Comparison of ENCODE assay signal across 26 mouse cellular contexts in genomic region chr7:99477235-99477634, GRCm38 (mm10). TPM values are rescaled to one million over a fixed set of nuclear protein-coding genes. Genes with fewer than 3 reads are reported as not detected.
A peak's percentile ranks its signal among the peaks of the same experiment; 100 is the strongest.
DNase-seq lines count a peak whose midpoint lies in the region; ATAC-seq and TF ChIP-seq lines count a peak whose summit lies in the region.
"Had no signal": no experiment of that assay in that cellular context is flagged by ENCODE, and none has a peak within 500 bp of the region (broad histone marks: within the 10 kb centered on the region; RNA-seq: fewer than 3 reads in every experiment).

No protein-coding gene starts in this region.

- DNase-seq in midbrain, postnatal 0 days (ENCODE audit: low spot score): no peak
- no peak for DNase-seq in midbrain, embryonic 14.5 days
- DNase-seq in R1 (ENCODE audit: low read depth, low spot score): peak; percentile 53
- no peak for DNase-seq in adrenal gland, postnatal 4 days (ENCODE audit: low spot score in 2 of 2)
- DNase-seq: adrenal gland, postnatal 10 days; cerebellum, adult 8-10 months; gastrocnemius, postnatal 10 days; kidney, adult 9 months; layer of hippocampus, adult 9-11 months; lung, postnatal 4 days; thymus, postnatal 25 days had no signal

- H3K27ac ChIP-seq in intestine, postnatal 0 days (ENCODE audit: low read depth, low read length): no peak overlapping the region
- H3K27ac ChIP-seq in intestine, embryonic 16.5 days (ENCODE audit: low read length): no peak overlapping the region
- H3K27ac ChIP-seq in midbrain, postnatal 0 days (ENCODE audit: low read depth, low read length): no peak overlapping the region
- H3K27ac ChIP-seq in midbrain, embryonic 14.5 days (replicated peaks; ENCODE audit: low read depth, low read length): no peak overlapping the region
- H3K27ac ChIP-seq in neural tube, embryonic 15.5 days (replicated peaks): no peak overlapping the region
- H3K27ac ChIP-seq: forebrain, embryonic 13.5 days; heart, embryonic 10.5 days; limb, embryonic 10.5 days; lung, embryonic 15.5 days; midbrain, embryonic 15.5 days; neural tube, embryonic 13.5 days had no signal

- 0 out of 2 replicates have a peak, but pooled peaks cover 12% of the 10 kb centered on the region for H3K4me1 ChIP-seq in intestine, postnatal 0 days (replicated peaks; ENCODE audit: control insufficient read depth, insufficient read depth, low read length)
- peaks cover 35% of the 10 kb centered on the region for H3K4me1 ChIP-seq in intestine, embryonic 16.5 days (ENCODE audit: control insufficient read depth, insufficient read depth, low read length)
- H3K4me1 ChIP-seq in midbrain, postnatal 0 days (ENCODE audit: insufficient read depth, low read length): peaks cover 3% of the 10 kb centered on the region
- H3K4me1 ChIP-seq in midbrain, embryonic 14.5 days (ENCODE audit: control insufficient read depth, insufficient read depth, low read length): peaks cover 32% of the 10 kb centered on the region
- H3K4me1 ChIP-seq in neural tube, embryonic 15.5 days: peaks cover 60% of the 10 kb centered on the region

- no peaks in the 10 kb centered on the region for H3K9me3 ChIP-seq in intestine, postnatal 0 days (ENCODE audit: control insufficient read depth)
- no peaks in the 10 kb centered on the region for H3K9me3 ChIP-seq in intestine, embryonic 16.5 days (ENCODE audit: control insufficient read depth, low read length)
- H3K9me3 ChIP-seq in midbrain, postnatal 0 days (ENCODE audit: low read length): no peaks in the 10 kb centered on the region
- H3K9me3 ChIP-seq in midbrain, embryonic 14.5 days (ENCODE audit: control insufficient read depth, low read length): no peaks in the 10 kb centered on the region
- no peaks in the 10 kb centered on the region for H3K9me3 ChIP-seq in neural tube, embryonic 15.5 days (replicated peaks)
- H3K9me3 ChIP-seq: forebrain, embryonic 13.5 days; heart, embryonic 10.5 days; limb, embryonic 10.5 days; lung, embryonic 15.5 days; midbrain, embryonic 15.5 days; neural tube, embryonic 13.5 days had no signal

- H3K4me3 ChIP-seq in intestine, postnatal 0 days (ENCODE audit: low read depth, low read length): no peak overlapping the region
- H3K4me3 ChIP-seq in intestine, embryonic 16.5 days (ENCODE audit: low read length): no peak overlapping the region
- no peak overlapping the region for H3K4me3 ChIP-seq in midbrain, postnatal 0 days (ENCODE audit: low read depth, low read length)
- H3K4me3 ChIP-seq in midbrain, embryonic 14.5 days (replicated peaks; ENCODE audit: low read depth, low read length): no peak overlapping the region
- H3K4me3 ChIP-seq in neural tube, embryonic 15.5 days (replicated peaks): no peak overlapping the region
- H3K4me3 ChIP-seq: forebrain, embryonic 13.5 days; heart, embryonic 10.5 days; limb, embryonic 10.5 days; lung, embryonic 15.5 days; midbrain, embryonic 15.5 days; myocyte; neural tube, embryonic 13.5 days had no signal

- H3K27me3 ChIP-seq in intestine, postnatal 0 days (replicated peaks; ENCODE audit: control insufficient read depth, insufficient read depth, low read length): no peaks in the 10 kb centered on the region
- no peaks in the 10 kb centered on the region for H3K27me3 ChIP-seq in intestine, embryonic 16.5 days (replicated peaks; ENCODE audit: control insufficient read depth, insufficient read depth, low read length)
- no peaks in the 10 kb centered on the region for H3K27me3 ChIP-seq in midbrain, postnatal 0 days (ENCODE audit: insufficient read depth, low read length)
- H3K27me3 ChIP-seq in midbrain, embryonic 14.5 days (ENCODE audit: control insufficient read depth, insufficient read depth, low read length): no peaks in the 10 kb centered on the region
- H3K27me3 ChIP-seq in neural tube, embryonic 15.5 days (replicated peaks): no peaks in the 10 kb centered on the region
- H3K27me3 ChIP-seq: forebrain, embryonic 13.5 days; lung, embryonic 15.5 days; midbrain, embryonic 15.5 days; neural tube, embryonic 13.5 days; Patski had no signal

- ATAC-seq in intestine, postnatal 0 days: no peak
- no peak for ATAC-seq in intestine, embryonic 16.5 days
- ATAC-seq in midbrain, postnatal 0 days (ENCODE audit: low FRiP score): no peak
- ATAC-seq in midbrain, embryonic 14.5 days (ENCODE audit: low FRiP score, low TSS enrichment): no peak
- no peak for ATAC-seq in neural tube, embryonic 15.5 days (ENCODE audit: low FRiP score)
- ATAC-seq: activated CD4-positive, CD25-positive, alpha-beta regulatory T cell, adult 4 months; forebrain, embryonic 13.5 days; inflammation-experienced regulatory T-cells, adult 6 months; midbrain, embryonic 15.5 days; Patski had no signal

- H3K36me3 ChIP-seq in intestine, postnatal 0 days (ENCODE audit: control insufficient read depth, insufficient read depth): peaks cover 67% of the 10 kb centered on the region
- H3K36me3 ChIP-seq in intestine, embryonic 16.5 days (ENCODE audit: control insufficient read depth, insufficient read depth, low read length): peaks cover 20% of the 10 kb centered on the region
- peaks cover 65% of the 10 kb centered on the region for H3K36me3 ChIP-seq in midbrain, postnatal 0 days (ENCODE audit: insufficient read depth, low read length)
- H3K36me3 ChIP-seq in midbrain, embryonic 14.5 days (ENCODE audit: control insufficient read depth, insufficient read depth, low read length): peaks cover 77% of the 10 kb centered on the region
- peaks cover 80% of the 10 kb centered on the region for H3K36me3 ChIP-seq in neural tube, embryonic 15.5 days

- no peak overlapping the region for H3K4me2 ChIP-seq in intestine, postnatal 0 days (replicated peaks; ENCODE audit: low read depth)
- no peak overlapping the region for H3K4me2 ChIP-seq in intestine, embryonic 16.5 days (ENCODE audit: low read depth, low read length)
- no peak overlapping the region for H3K4me2 ChIP-seq in midbrain, postnatal 0 days (ENCODE audit: low read depth, low read length, poor library complexity, severe bottlenecking)
- H3K4me2 ChIP-seq in midbrain, embryonic 14.5 days (ENCODE audit: low read length): no peak overlapping the region
- no peak overlapping the region for H3K4me2 ChIP-seq in neural tube, embryonic 15.5 days
- H3K4me2 ChIP-seq: forebrain, embryonic 13.5 days; lung, embryonic 15.5 days; midbrain, embryonic 15.5 days; neural tube, embryonic 13.5 days had no signal

- 83% methylated on average over 5 of the region's 5 CpGs for WGBS in intestine, postnatal 0 days
- WGBS in intestine, embryonic 16.5 days: 87% methylated on average over 5 of the region's 5 CpGs
- 83% methylated on average over 5 of the region's 5 CpGs for WGBS in midbrain, postnatal 0 days
- 86% methylated on average over 5 of the region's 5 CpGs for WGBS in midbrain, embryonic 14.5 days
- 93% methylated on average over 5 of the region's 5 CpGs for WGBS in neural tube, embryonic 15.5 days

- no peak overlapping the region for H3K9ac ChIP-seq in intestine, postnatal 0 days (ENCODE audit: low read depth, low read length)
- H3K9ac ChIP-seq in intestine, embryonic 16.5 days (ENCODE audit: low read depth, low read length): no peak overlapping the region
- no peak overlapping the region for H3K9ac ChIP-seq in midbrain, postnatal 0 days (replicated peaks; ENCODE audit: low read length, poor library complexity, severe bottlenecking)
- H3K9ac ChIP-seq in midbrain, embryonic 14.5 days (replicated peaks; ENCODE audit: low read length): no peak overlapping the region
- no peak overlapping the region for H3K9ac ChIP-seq in neural tube, embryonic 15.5 days (replicated peaks)
- H3K9ac ChIP-seq: forebrain, embryonic 13.5 days; lung, embryonic 15.5 days; midbrain, embryonic 15.5 days; neural tube, embryonic 13.5 days had no signal

- TF ChIP-seq CTCF in intestine, postnatal 0 days (IDR thresholded peaks at IDR 0.05; ENCODE audit: low read depth): peak; percentile 32; the same call in 1 of the 2 replicates
- peak; percentile 51 for TF ChIP-seq CTCF in midbrain, postnatal 0 days (IDR thresholded peaks at IDR 0.05)

RNA-seq across cellular contexts. Expression of gene Rps3, which starts 6.3 kb away (rescaled TPM):
- 531 and 541 TPM in 2 replicates for polyA plus RNA-seq in intestine, postnatal 0 days (2015; fragmentation: Nextera tagmentation; extraction: Ambion mirVana)
- polyA plus RNA-seq in intestine, embryonic 16.5 days (2015; fragmentation: Nextera tagmentation; extraction: Ambion mirVana): 775 and 816 TPM in 2 replicates
- total RNA-seq in midbrain, postnatal 0 days (2014; rRNA removed): 440 and 661 TPM in 2 replicates
- polyA plus RNA-seq in midbrain, postnatal 0 days (2015; fragmentation: Nextera tagmentation; extraction: Ambion mirVana): 440 and 453 TPM in 2 replicates
- polyA plus RNA-seq in midbrain, embryonic 14.5 days (2014; fragmentation: Nextera tagmentation; extraction: Ambion mirVana): 488 and 521 TPM in 2 replicates
- 412 and 499 TPM in 2 replicates for polyA plus RNA-seq in neural tube, embryonic 15.5 days (2015; fragmentation: Nextera tagmentation; extraction: Ambion mirVana)
- 100 to 1,000 TPM; 720 TPM for total RNA-seq in adrenal gland, postnatal 4 days (2021)

RNA-seq across cellular contexts. Expression of gene Klhl35, which starts 11.4 kb away (rescaled TPM):
- polyA plus RNA-seq in intestine, postnatal 0 days (2015; fragmentation: Nextera tagmentation; extraction: Ambion mirVana): 0.76 and 1.1 TPM in 2 replicates
- 0.15 and 0.17 TPM in 2 replicates for polyA plus RNA-seq in intestine, embryonic 16.5 days (2015; fragmentation: Nextera tagmentation; extraction: Ambion mirVana)
- 1.4 and 3.9 TPM in 2 replicates for total RNA-seq in midbrain, postnatal 0 days (2014; rRNA removed)
- polyA plus RNA-seq in midbrain, postnatal 0 days (2015; fragmentation: Nextera tagmentation; extraction: Ambion mirVana): 2.1 and 2.4 TPM in 2 replicates
- 10.7 and 11.6 TPM in 2 replicates for polyA plus RNA-seq in midbrain, embryonic 14.5 days (2014; fragmentation: Nextera tagmentation; extraction: Ambion mirVana)
- 1.7 and 2.2 TPM in 2 replicates for polyA plus RNA-seq in neural tube, embryonic 15.5 days (2015; fragmentation: Nextera tagmentation; extraction: Ambion mirVana)
- total RNA-seq in adrenal gland, postnatal 4 days (2021): 1 to 10 TPM; 2.1 to 3.6 TPM
- total RNA-seq: liver, adult 2 months had no signal
- polyA plus RNA-seq: activated CD4-positive, CD25-positive, alpha-beta regulatory T cell, adult 4 months; C2C12; myocyte had no signal

RNA-seq across cellular contexts. Expression of gene Arrb1, which starts 58.0 kb away (rescaled TPM):
- polyA plus RNA-seq in intestine, postnatal 0 days (2015; fragmentation: Nextera tagmentation; extraction: Ambion mirVana): 4.2 and 4.4 TPM in 2 replicates
- 7.7 and 9.2 TPM in 2 replicates for polyA plus RNA-seq in intestine, embryonic 16.5 days (2015; fragmentation: Nextera tagmentation; extraction: Ambion mirVana)
- 118 and 163 TPM in 2 replicates for total RNA-seq in midbrain, postnatal 0 days (2014; rRNA removed)
- polyA plus RNA-seq in midbrain, postnatal 0 days (2015; fragmentation: Nextera tagmentation; extraction: Ambion mirVana): 14.2 and 15.0 TPM in 2 replicates
- polyA plus RNA-seq in midbrain, embryonic 14.5 days (2014; fragmentation: Nextera tagmentation; extraction: Ambion mirVana): 10.3 and 13.3 TPM in 2 replicates
- polyA plus RNA-seq in neural tube, embryonic 15.5 days (2015; fragmentation: Nextera tagmentation; extraction: Ambion mirVana): 15.1 and 16.6 TPM in 2 replicates
- 10 to 100 TPM; 74.9 to 76.9 TPM for total RNA-seq in adrenal gland, postnatal 4 days (2021)
